Mouse (Mus musculus) neutrophil, adult 65 days (primary cell): ENCODE measurements around the gene Krt33b. TPM values are rescaled to one million over a fixed set of nuclear protein-coding genes. Genes with fewer than 3 reads are reported as not detected.

ENCODE experiments used
- total RNA-seq: library from RNA; stranded (reverse); gene quantifications from 2 replicates; pipeline ENCODE4 v1.2.4, GENCODE M21; 2023

The Krt33b gene
- not detected in 2 replicates for total RNA-seq

DNA sequence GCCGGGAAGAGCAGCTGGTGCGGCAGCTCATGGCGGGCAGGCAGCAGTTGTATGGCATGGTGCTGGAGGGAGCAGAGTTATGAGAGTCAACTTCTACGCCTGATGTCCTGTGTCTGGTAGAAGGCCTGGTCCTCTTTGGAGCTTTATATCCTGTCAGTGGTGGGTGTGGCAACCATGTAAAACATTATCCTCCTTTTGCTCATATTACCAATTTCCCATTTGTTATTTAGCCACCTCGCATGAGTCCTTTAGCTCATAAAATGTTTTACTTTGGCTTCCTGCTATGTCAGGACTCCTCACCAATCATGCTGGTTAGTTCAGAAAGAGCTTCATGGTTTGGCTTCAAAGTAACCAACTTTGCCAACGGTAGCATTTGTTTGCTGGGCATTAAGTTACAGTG lies at the start of gene Krt33b:
Gene Krt33b, minus strand, starts transcription at position 101 of the 400 bp plus-strand sequence.

DNA sequence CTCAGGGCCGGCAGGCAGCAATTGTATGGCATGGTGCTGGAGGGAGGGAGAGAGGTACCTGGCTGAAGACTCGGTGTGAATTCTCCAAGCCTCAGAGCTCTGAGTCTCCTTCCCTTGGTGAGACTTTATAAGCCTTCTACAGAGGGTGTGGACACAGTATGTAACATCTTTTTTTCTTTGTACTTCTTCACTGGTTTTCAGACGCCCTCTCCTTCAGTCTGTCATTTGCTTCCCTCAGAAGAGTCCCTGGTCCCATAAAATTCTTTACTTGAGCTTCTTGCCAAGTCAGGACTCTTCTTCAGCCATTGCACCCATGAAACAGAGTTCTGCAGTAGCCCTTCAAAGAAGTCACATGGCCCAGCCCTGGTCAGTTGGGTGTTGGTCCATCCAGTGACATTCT lies 20.8 kb upstream of the Krt33b start, which contains the start of gene Krt31:
Gene Krt31, minus strand, starts transcription at position 101 of the 400 bp plus-strand sequence.

DNA sequence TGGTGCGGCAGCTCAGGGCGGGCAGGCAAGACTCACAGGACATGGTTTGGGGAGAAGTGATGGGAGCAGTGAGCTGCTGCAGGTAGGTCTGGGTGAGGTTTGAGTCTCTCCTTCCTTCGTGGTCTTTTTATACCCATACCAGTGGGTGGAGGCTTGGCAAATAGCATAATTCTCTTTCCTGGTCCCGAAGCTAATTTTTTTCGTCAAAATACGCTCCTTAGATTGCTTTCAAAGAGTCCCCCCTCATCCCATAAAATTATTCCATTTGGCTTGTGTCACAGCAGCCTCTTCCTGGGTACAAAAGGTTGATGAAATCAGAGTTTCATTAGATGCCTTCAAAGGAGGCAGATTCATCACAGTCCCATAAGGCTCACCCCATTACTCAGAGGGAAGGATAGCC lies 11.8 kb upstream of the Krt33b start, which contains the start of gene Krt34:
Gene Krt34, minus strand, starts transcription at position 101 of the 400 bp plus-strand sequence.

DNA sequence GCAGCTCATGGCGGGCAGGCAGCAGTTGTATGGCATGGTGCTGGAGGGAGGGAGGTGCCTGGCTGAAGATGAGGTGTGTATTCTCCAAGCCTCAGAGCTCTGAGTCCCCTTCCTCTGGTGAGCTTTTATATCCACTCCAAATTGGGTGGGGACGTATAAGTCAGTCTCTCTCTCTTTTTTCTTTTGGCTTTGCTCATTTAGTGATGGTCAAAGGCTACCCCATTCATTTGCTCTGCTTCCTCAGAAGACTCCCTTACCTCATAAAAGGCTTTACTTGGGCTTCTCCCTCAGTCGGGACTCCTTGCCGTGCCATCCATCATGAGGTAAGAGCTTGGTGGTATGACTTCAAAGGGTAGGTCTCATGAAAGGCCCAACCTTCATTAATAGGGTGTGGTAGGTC lies 13.6 kb downstream of the Krt33b start, which contains the start of gene Krt33a:
Gene Krt33a, minus strand, starts transcription at position 101 of the 400 bp plus-strand sequence.

DNA sequence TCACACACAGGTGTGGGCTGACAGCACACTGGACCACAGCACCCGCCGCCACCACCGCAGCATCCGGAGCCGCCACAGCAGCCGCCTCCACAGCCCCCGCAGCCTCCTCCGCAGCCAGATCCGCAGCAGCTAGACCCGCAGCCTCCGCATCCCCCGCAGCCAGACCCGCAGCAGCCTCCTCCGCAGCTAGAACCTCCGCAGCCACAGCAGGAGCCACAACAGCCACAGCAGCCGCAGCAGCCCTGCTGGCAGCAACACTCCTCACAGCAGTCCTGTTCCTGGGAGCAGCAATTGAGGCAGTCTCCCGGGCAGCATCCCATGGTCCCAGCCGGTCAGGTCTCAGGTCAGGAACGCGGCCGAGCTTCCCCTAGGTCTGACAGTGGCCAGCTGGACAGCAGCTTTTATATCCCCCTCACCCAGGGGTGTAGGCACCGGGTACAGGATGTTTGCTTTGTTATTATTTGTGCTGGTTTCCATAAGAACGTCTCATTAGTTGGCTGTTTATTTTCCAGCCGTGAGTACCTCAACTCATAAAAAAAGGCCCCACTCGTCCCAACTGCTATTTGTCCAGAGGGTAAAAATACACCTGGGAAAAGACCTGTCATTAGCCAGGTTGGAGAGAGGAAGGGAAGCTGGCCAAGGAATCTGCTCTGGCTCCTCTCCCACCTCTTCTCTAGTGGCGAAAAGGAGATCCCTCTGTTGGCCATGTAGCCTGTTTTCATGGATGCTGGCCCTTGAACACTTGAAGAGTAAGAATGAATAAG lies 35.9 kb downstream of the Krt33b start, which contains the start of gene Krtap17-1:
Gene Krtap17-1, minus strand, starts transcription at position 375 of the 764 bp plus-strand sequence.

DNA sequence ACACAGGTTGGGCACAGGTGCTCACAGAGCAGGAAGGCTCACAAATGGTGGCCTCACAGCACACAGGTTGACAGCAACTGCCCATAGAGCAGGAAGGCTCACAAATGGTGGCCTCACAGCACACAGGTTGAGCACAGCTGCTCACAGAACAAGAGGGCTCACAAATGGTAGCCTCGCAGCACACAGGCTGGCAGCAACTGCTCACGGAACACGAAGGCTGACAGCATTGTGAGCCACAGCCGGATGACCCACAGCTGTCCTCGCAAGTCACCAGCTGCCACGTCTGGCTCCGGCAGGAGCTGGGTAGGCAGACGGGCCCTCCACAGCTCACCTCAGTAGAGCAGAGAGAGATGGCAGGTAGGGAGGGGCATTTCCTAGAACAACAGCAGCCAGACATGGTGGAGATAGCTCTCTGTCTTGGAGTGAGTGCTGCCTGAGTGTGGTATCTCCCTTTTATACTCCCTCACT lies 43.5 kb downstream of the Krt33b start, which contains the start of gene Krtap16-1:
Gene Krtap16-1, minus strand, starts transcription at position 418 of the 468 bp plus-strand sequence.

DNA sequence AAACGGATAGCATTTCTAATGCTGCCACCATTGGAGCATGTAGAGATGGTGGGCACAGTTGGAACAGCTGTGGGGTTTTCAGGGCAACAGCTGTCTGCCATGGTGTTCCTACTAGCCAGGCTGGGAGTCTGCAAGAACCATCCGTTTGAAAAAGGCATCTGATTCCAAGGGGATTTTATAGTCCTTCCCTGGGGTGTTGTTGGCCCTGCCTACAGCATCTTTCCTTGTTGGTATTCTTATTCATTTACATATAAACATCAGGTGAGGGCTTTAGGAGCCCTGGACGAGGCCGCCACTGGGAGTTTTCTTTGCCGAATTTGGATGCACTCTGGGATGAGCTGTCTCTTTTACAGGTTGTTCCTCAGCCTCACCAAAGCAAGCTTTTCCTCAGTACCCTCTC lies 50.7 kb downstream of the Krt33b start, which contains the start of gene Krtap29-1:
Gene Krtap29-1, minus strand, starts transcription at position 101 of the 400 bp plus-strand sequence.

Other genes with a start within 250 kb of the Krt33b start
- not detected in 2 replicates for gene Krtap4-8, start 249.2 kb downstream of the Krt33b start, total RNA-seq
- not detected in 2 replicates for gene Krtap4-9, start 244.7 kb downstream of the Krt33b start, total RNA-seq
- not detected in 2 replicates for gene Gm11596, start 236.4 kb downstream of the Krt33b start, total RNA-seq
- not detected in 2 replicates for gene Gm11569, start 230.9 kb downstream of the Krt33b start, total RNA-seq
- gene Gm11554, start 225.4 kb downstream of the Krt33b start, total RNA-seq, result not detected in 2 replicates
- gene Krtap4-13, start 220.0 kb downstream of the Krt33b start, total RNA-seq, result not detected in 2 replicates
- not detected in 2 replicates for gene Gm11564, start 214.2 kb downstream of the Krt33b start, total RNA-seq
- not detected in 2 replicates for gene 2300003K06Rik, start 191.8 kb downstream of the Krt33b start, total RNA-seq
- gene Krtap4-16, start 178.3 kb downstream of the Krt33b start, total RNA-seq, result not detected in 2 replicates
- not detected in 2 replicates for gene Gm11568, start 172.0 kb downstream of the Krt33b start, total RNA-seq
- gene Gm11559, start 165.4 kb downstream of the Krt33b start, total RNA-seq, result not detected in 2 replicates
- gene Krtap9-1, start 156.5 kb downstream of the Krt33b start, total RNA-seq, result not detected in 2 replicates
- gene Gm11567, start 150.7 kb downstream of the Krt33b start, total RNA-seq, result not detected in 2 replicates
- not detected in 2 replicates for gene Krtap31-1, start 121.9 kb downstream of the Krt33b start, total RNA-seq
- not detected in 2 replicates for gene Gm11565, start 115.1 kb downstream of the Krt33b start, total RNA-seq
- gene Krtap31-2, start 93.6 kb downstream of the Krt33b start, total RNA-seq, result not detected in 2 replicates
- not detected in 2 replicates for gene Krtap9-5, start 81.4 kb downstream of the Krt33b start, total RNA-seq
- gene Krtap29-1, start 50.8 kb downstream of the Krt33b start, total RNA-seq, result not detected in 2 replicates
- gene Krtap16-1, start 43.3 kb downstream of the Krt33b start, total RNA-seq, result not detected in 2 replicates
- gene Krtap17-1, start 35.9 kb downstream of the Krt33b start, total RNA-seq, result not detected in 2 replicates
- gene Krt33a, start 13.7 kb downstream of the Krt33b start, total RNA-seq, result not detected in 2 replicates
- gene Krt34, start 11.7 kb upstream of the Krt33b start, total RNA-seq, result not detected in 2 replicates
- gene Krt31, start 20.7 kb upstream of the Krt33b start, total RNA-seq, result not detected in 2 replicates
- not detected in 2 replicates for gene Krt32, start 58.4 kb upstream of the Krt33b start, total RNA-seq
- not detected in 2 replicates for gene Krt35, start 66.4 kb upstream of the Krt33b start, total RNA-seq
- not detected in 2 replicates for gene Krt36, start 75.8 kb upstream of the Krt33b start, total RNA-seq
- gene Krt13, start 91.7 kb upstream of the Krt33b start, total RNA-seq, result not detected in 2 replicates
- gene Krt15, start 106.1 kb upstream of the Krt33b start, total RNA-seq, result not detected in 2 replicates
- gene Krt19, start 118.8 kb upstream of the Krt33b start, total RNA-seq, result not detected in 2 replicates
- not detected in 2 replicates for gene Krt9, start 163.4 kb upstream of the Krt33b start, total RNA-seq
- gene Krt14, start 177.7 kb upstream of the Krt33b start, total RNA-seq, result not detected in 2 replicates
- not detected in 2 replicates for gene Krt16, start 219.0 kb upstream of the Krt33b start, total RNA-seq
- not detected in 2 replicates for gene Krt17, start 231.2 kb upstream of the Krt33b start, total RNA-seq
- not detected in 2 replicates for gene Krt42, start 240.0 kb upstream of the Krt33b start, total RNA-seq